Mouse (Mus musculus) embryonic facial prominence, embryonic 12.5 days (tissue): ENCODE measurements around the gene Sdk1. TPM values are rescaled to one million over a fixed set of nuclear protein-coding genes. Genes with fewer than 3 reads are reported as not detected.

Experiments used
- ATAC-seq: fragments of 200-750 bp; cut with Nextera tagmentation; 2 replicates; pipeline ENCODE4 v1.8.0; 2017; ENCODE audit not compliant: insufficient number of reproducible peaks, insufficient read depth, low FRiP score, low TSS enrichment
- H3K27ac ChIP-seq: fragments of 300-500 bp; sonication (generic); 2 replicates; pipeline ENCODE4 v1.5.1; 2016; ENCODE audit warnings: mild to moderate bottlenecking
- H3K27me3 ChIP-seq: fragments of 300-500 bp; sonication (generic); 2 replicates; pipeline ENCODE4 v1.6.1; 2016; ENCODE audit warnings: mild to moderate bottlenecking, moderate library complexity
- H3K36me3 ChIP-seq: fragments of 300-500 bp; sonication (generic); 2 replicates; pipeline ENCODE4 v1.6.1; 2016; ENCODE audit warnings: mild to moderate bottlenecking
- H3K4me1 ChIP-seq: fragments of 300-500 bp; sonication (generic); 2 replicates; pipeline ENCODE4 v1.6.1; 2016
- H3K4me2 ChIP-seq: fragments of 300-500 bp; sonication (generic); replicated peaks from 2 replicates; pipeline ENCODE4 v1.6.1; 2016; ENCODE audit warnings: mild to moderate bottlenecking, moderate library complexity
- H3K4me3 ChIP-seq: fragments of 300-500 bp; sonication (generic); 2 replicates; pipeline ENCODE4 v1.5.1; 2016; ENCODE audit warnings: mild to moderate bottlenecking
- H3K9ac ChIP-seq: fragments of 300-500 bp; sonication (generic); 2 replicates; pipeline ENCODE4 v1.6.1; 2016; ENCODE audit warnings: mild to moderate bottlenecking, moderate library complexity
- H3K9me3 ChIP-seq: fragments of 300-500 bp; sonication (generic); 2 replicates; pipeline ENCODE4 v1.6.1; 2016; ENCODE audit warnings: mild to moderate bottlenecking, moderate library complexity
- WGBS: fragments of 180-500 bp; shearing (Covaris S2); methylation state at CpG from one replicate; pipeline ENCODE4 v1.1.7; 2016; 5-methylcytosine and 5-hydroxymethylcytosine counted together
- polyA plus RNA-seq: library from polyadenylated mRNA; unstranded; fragments of >200 nt; fragmentation: Nextera tagmentation; extraction: Ambion mirVana; gene quantifications from 2 replicates; pipeline ENCODE4 v1.2.1, GENCODE M21; 2016

The Sdk1 gene
- polyA plus RNA-seq, 1 experiment from 2014 or later: 2.9 TPM

DNA sequence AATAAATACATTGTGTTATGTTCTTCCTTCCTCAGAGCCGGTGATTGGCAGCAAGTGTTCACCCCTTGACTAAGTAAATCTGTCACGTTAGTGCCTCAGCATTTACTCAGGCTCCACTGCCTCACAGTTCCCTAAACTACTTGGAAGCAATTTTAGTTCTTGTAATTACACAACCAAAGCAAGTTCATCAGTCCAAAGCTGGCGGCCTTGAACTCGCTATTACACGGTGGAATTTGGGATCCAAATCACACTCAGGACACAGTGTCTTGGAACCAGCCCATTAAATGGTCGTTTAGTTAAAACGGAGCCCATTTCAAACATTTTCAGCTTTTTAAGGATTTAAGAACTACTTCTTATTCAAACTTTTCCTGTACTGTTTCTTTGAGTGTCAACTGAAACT lies 542.2 kb downstream of the Sdk1 start:
- H3K4me3 ChIP-seq: no peak overlapping the region
- no peak for ATAC-seq
- no peaks in the 10 kb centered on the region for H3K36me3 ChIP-seq
- no peak overlapping the region for H3K4me2 ChIP-seq
- no peaks in the 10 kb centered on the region for H3K27me3 ChIP-seq
- no peak overlapping the region for H3K9ac ChIP-seq
- no peak overlapping the region for H3K27ac ChIP-seq
- H3K4me1 ChIP-seq: no peaks in the 10 kb centered on the region
- H3K9me3 ChIP-seq: no peaks in the 10 kb centered on the region
- 83% methylated on average over 7 of the region's 7 CpGs for WGBS

DNA sequence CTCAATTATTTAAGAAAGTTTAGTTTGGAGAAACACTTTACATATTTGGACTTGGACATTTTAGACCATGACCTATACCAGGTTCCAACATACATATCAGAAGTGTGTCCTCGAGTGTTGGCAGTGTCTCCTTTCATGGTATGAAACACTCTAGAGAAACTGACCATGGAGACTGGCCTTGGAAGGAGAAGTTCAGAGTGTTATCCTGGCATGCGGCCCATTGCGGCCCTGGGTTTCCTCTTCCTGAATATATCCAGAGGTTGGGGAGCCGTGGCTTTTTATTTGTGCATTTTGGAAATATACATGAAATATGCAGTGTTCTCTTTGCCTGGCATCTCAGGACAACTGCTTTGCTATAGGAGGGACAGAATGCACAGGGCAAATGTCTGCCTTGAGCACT lies 552.6 kb downstream of the Sdk1 start:
- H3K36me3 ChIP-seq: no peaks in the 10 kb centered on the region
- no peak for ATAC-seq
- WGBS: 97% methylated on average over 4 of the region's 4 CpGs

DNA sequence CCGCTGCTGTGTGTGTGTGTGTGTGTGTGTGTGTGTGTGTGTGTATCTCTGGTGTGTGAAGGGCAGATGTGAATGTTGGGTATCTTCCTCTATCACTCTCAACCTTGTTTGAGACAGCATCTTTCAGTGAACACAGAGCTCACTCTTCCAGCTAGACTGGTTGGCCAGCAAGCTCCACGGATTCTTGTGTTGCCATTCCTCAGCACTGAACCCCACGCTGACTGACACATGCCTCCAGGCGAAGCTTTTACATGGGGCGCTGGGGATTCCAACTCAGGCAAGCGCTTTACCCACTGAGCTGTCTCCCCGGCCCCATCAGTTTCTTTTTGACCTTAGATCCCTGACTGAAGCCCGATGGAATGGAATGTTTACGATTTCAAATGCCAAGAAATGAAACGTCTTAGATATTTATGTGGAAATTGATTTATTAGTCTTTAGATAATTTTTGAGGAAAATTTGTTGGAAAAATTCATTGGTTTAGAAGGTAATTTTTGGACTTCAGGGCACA lies 582.6 kb downstream of the Sdk1 start:
- Histone ChIP-seq H3K4me1 (no peaks in the 10 kb centered on the region), H3K9me3 (no peaks in the 10 kb centered on the region), H3K27me3 (no peaks in the 10 kb centered on the region), H3K27ac (no peak overlapping the region), H3K4me3 (no peak overlapping the region), H3K36me3 (no peaks in the 10 kb centered on the region), H3K4me2 (no peak overlapping the region), H3K9ac (no peak overlapping the region)
- WGBS: 49% methylated on average over 10 of the region's 10 CpGs
- ATAC-seq: no peak

More for the DNA sequence above, 552.6 kb downstream of the Sdk1 start:
- no peaks in the 10 kb centered on the region for H3K9me3 ChIP-seq
- no peaks in the 10 kb centered on the region for H3K4me1 ChIP-seq
- H3K9ac ChIP-seq: no peak overlapping the region
- H3K27me3 ChIP-seq: no peaks in the 10 kb centered on the region
- no peak overlapping the region for H3K4me3 ChIP-seq
- H3K27ac ChIP-seq: no peak overlapping the region
- H3K4me2 ChIP-seq: no peak overlapping the region

DNA sequence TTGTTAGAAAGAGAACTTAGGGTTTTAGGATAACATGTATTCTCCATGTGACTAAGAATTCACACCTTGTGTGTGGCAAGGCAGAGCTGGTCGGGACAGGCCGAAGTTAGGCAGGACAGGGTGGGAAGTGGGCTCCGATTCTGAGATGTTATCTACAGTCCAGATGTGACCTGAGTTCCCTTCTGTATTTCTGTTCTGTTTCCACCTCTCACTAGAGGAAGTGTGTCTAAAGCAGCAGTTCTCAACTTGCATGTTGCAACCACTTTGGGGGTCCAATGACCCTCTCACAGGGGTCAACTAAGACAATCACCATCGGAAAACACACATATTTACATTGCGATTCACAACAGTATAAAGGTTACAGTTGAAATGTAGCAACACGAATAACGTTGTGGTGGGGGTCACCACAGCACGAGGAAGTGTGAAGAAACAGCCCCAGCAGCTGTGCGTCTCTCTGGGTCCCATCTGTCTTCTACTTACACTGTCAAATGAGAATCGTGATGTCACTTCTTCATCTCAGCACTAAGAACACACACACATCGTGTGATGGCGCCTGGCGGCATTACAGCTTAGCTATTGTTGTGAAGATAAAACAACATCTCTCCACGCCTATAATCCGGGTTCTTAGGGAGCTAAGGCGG lies 583.6 kb downstream of the Sdk1 start:
- H3K27ac ChIP-seq: no peak overlapping the region
- ATAC-seq: no peak
- H3K9me3 ChIP-seq: 0 out of 2 replicates have a peak, but pooled peaks cover 6% of the 10 kb centered on the region
- no peaks in the 10 kb centered on the region for H3K4me1 ChIP-seq
- H3K36me3 ChIP-seq: no peaks in the 10 kb centered on the region
- WGBS: 76% methylated on average over 16 of the region's 16 CpGs
- H3K9ac ChIP-seq: no peak overlapping the region
- H3K4me3 ChIP-seq: no peak overlapping the region
- H3K4me2 ChIP-seq: no peak overlapping the region
- H3K27me3 ChIP-seq: no peaks in the 10 kb centered on the region

DNA sequence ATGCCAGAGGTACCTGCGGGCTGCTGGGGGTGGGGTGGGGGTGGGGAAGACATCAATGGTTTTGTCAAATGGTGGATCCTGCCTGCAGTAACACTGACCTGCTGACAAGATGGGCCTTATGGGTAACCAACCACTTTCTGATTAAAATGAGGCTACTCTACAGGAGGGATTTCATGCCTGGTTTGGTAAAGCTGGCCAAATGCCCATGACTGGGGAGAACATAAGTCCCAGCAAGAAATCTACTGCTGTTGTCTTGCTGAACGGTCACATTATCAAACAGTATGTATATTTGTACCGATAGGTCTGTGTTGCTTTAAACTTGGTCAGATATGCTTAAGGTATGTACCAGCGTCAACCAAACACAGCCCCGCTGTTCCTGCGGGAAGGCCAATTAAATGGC lies 594.3 kb downstream of the Sdk1 start:
- Histone ChIP-seq H3K4me3 (no peak overlapping the region), H3K9me3 (no peaks in the 10 kb centered on the region), H3K4me2 (0 out of 2 replicates have a peak overlapping the region, but pooled peaks have one; percentile 8), H3K36me3 (no peaks in the 10 kb centered on the region), H3K27me3 (no peaks in the 10 kb centered on the region), H3K27ac (no peak overlapping the region), H3K9ac (no peak overlapping the region), H3K4me1 (peaks cover 18% of the 10 kb centered on the region)
- ATAC-seq: no peak
- 35% methylated on average over 6 of the region's 6 CpGs for WGBS

DNA sequence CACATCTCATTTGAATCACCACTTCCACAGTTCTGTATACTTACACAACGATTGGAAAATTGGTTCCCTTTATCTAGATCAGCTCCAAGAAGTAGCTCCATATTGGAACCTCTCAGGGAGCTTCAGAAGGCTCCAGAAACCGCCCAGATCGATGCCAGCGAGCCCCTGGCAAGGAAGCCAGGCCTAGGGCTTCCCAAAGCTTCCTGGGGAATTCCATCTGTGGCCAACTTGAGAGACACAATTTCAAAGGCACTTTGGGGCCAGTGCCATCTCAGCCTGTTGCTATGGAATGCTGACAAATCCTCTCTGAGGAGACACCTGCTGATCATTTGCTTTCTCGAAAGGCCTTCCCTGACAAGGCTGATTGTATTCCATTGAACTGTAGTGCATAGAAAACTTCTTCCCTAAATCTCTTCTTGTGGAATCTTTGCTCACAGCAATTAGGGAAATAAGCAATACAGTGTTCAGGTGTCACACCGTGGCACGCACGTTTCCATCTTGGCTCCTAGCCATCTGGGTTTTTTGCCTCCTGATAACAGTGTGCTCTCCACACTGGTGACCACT lies 595.7 kb downstream of the Sdk1 start:
- Histone ChIP-seq H3K9me3 (no peaks in the 10 kb centered on the region), H3K4me1 (peaks cover 18% of the 10 kb centered on the region), H3K36me3 (no peaks in the 10 kb centered on the region), H3K4me3 (no peak overlapping the region), H3K4me2 (no peak overlapping the region), H3K9ac (no peak overlapping the region), H3K27me3 (no peaks in the 10 kb centered on the region), H3K27ac (no peak overlapping the region)
- ATAC-seq: no peak
- WGBS: 50% methylated on average over 8 of the region's 8 CpGs

DNA sequence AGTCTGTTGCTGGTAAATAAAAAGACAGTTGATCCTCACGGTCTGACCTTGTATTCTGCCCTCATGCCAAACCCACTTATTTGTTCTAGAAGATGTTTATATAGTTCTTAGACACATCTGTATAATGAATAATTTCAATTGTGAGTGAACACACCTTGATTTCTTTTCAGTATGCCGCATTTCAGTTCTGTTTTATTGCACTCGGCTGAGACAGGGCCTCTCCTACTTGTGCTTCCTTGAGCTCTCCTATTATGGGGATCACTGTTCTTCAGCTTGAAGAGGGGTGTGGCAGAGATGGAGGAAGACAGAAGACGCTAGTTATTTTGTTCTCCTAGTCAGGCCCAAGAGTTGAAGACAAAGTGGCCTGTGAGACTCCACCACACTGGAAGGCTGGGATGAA lies 603.4 kb downstream of the Sdk1 start:
- H3K4me1 ChIP-seq: no peaks in the 10 kb centered on the region
- H3K9me3 ChIP-seq: no peaks in the 10 kb centered on the region
- no peak for ATAC-seq
- H3K4me2 ChIP-seq: no peak overlapping the region
- no peaks in the 10 kb centered on the region for H3K27me3 ChIP-seq
- H3K9ac ChIP-seq: no peak overlapping the region
- no peak overlapping the region for H3K4me3 ChIP-seq
- H3K27ac ChIP-seq: no peak overlapping the region
- 79% methylated on average over 4 of the region's 4 CpGs for WGBS
- no peaks in the 10 kb centered on the region for H3K36me3 ChIP-seq

DNA sequence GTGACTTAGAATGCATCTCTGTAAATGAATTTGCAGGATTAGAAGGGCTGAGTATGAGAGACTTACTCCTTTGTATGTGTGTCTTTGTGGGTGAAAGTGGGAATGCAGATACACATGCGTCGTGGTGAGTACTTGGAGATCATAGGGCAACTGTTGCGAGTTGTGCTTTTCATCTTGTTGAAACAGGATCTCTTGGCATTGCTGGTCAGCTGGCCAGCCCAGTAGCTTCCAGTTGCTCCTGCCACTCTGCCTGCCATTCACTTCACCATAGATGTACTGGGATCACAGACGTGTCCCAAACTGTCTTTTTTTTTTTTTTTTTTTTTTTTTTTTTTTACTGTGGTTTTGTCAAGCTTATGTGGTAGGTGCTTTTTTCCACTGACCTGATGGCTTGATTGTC lies 606.4 kb downstream of the Sdk1 start:
- Histone ChIP-seq H3K27me3 (no peaks in the 10 kb centered on the region), H3K9me3 (no peaks in the 10 kb centered on the region), H3K4me3 (no peak overlapping the region), H3K27ac (no peak overlapping the region), H3K4me2 (no peak overlapping the region), H3K4me1 (peaks cover 13% of the 10 kb centered on the region; the same call in 1 of the 2 replicates), H3K36me3 (no peaks in the 10 kb centered on the region), H3K9ac (no peak overlapping the region)
- 0 out of 2 replicates have a peak, but pooled peaks have one; percentile 10 for ATAC-seq
- 79% methylated on average over 4 of the region's 4 CpGs for WGBS

DNA sequence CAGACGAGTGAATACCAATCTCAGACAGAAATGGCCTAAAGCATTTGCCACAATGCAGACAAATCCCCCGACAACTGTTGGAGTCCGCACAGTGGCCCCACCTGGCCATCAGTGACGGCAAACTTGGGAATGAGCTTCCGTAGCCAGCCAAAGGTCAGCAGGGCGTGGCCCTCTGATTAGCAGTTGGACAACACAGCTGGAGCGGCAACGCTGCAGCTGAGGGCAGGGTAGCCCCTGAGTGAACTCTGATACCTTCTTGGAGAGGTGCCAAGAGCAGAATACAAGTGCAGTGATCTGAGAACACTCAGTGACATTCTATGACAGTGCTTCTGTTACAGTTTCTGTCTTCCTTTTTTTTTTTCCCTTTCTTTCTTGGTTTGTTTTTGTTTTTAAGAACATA lies 610.9 kb downstream of the Sdk1 start:
- Histone ChIP-seq H3K9ac (no peak overlapping the region), H3K4me2 (no peak overlapping the region), H3K27ac (no peak overlapping the region), H3K4me3 (no peak overlapping the region), H3K9me3 (no peaks in the 10 kb centered on the region), H3K27me3 (no peaks in the 10 kb centered on the region), H3K4me1 (peaks cover 13% of the 10 kb centered on the region; the same call in 1 of the 2 replicates), H3K36me3 (no peaks in the 10 kb centered on the region)
- no peak; the same call in 1 of the 2 replicates for ATAC-seq
- 14% methylated on average over 8 of the region's 8 CpGs for WGBS

DNA sequence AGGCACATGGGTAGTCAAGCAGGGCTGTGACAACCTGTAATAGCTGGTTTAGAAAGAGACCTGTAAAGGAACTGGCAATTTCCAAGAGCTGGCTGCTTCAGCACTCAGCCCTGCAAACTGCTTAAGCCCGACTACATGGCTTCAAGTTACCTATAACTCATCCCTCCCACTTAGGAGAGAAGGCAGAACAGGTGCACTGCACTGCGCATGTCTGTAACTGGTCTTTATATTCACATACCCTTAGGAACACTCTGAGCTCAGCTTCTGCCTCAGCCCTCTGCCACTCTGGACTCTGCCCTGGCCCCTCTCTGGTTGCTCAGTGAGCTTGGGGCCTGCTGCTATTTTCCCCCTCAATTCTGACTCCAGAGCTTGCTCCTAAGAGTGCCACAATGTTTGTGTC lies 615.2 kb downstream of the Sdk1 start:
- H3K4me3 ChIP-seq: no peak overlapping the region
- ATAC-seq: no peak
- WGBS: 61% methylated on average over 2 of the region's 2 CpGs

DNA sequence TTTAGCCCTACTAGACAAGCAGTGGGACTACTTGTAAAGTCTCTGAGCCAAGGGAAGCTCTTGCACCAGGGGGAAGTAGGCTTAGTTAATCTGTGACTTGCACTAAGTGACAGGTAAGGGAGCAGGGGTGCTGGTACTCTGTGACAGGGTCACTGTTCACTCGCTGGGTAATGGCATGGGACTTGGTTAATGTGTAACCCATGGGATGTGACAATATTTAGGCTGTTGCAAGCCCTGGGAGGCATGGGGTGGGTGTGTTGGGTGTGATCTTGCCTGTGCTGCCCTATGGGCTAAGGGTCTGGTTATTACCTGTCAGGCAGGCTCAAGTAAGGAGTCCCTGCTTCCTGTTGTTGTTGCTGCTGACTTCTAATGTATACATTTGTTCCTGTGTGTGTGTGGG lies 616.5 kb downstream of the Sdk1 start:
- H3K4me1 ChIP-seq: no peaks in the 10 kb centered on the region
- H3K27me3 ChIP-seq: no peaks in the 10 kb centered on the region
- H3K36me3 ChIP-seq: no peaks in the 10 kb centered on the region
- no peak for ATAC-seq
- H3K4me3 ChIP-seq: no peak overlapping the region
- H3K4me2 ChIP-seq: no peak overlapping the region
- no peak overlapping the region for H3K9ac ChIP-seq
- no peaks in the 10 kb centered on the region for H3K9me3 ChIP-seq
- 84% methylated on average over 1 of the region's 1 CpGs for WGBS
- no peak overlapping the region for H3K27ac ChIP-seq

More for the DNA sequence above, 615.2 kb downstream of the Sdk1 start:
- Histone ChIP-seq H3K9me3 (no peaks in the 10 kb centered on the region), H3K4me1 (peaks cover 12% of the 10 kb centered on the region; the same call in 1 of the 2 replicates), H3K4me2 (no peak overlapping the region), H3K27ac (no peak overlapping the region), H3K36me3 (no peaks in the 10 kb centered on the region), H3K9ac (no peak overlapping the region), H3K27me3 (no peaks in the 10 kb centered on the region)

DNA sequence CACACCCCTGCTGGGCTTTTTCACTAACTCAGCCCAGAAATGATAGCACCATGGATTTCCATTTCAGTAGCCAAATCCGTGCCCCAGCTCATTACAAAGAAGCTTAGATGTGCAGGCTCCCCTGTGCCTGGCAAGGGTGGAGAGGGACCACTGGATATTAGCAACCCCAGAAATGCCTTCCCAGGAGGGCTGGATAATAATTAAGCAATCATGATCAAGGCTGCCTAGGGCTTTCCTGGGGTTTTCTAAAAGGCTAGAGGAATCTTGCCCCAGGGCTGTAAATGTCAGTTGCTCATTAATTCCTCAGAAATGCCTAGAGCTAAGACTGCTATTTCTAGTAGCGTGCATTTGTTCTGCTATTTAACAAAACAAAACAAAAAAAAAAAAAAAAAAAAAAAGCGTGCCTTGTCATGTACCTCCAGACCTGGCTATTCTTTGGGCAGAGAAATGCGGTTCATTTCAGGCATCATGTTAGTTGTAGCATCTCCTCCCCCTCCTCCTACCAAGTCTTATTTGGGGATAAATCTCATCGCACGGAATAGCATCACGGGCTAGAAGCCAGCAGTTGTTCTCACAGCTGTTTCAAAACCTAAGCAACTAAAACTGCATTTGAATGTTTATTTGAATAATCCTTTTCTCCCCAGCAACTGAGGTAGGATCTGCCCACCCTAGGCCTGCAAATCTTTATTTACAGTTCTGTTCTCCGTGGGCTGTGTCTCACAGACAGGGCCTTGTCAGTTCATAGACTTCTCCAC lies 617.3 kb downstream of the Sdk1 start:
- Histone ChIP-seq H3K27me3 (no peaks in the 10 kb centered on the region), H3K4me2 (no peak overlapping the region), H3K36me3 (no peaks in the 10 kb centered on the region), H3K9ac (no peak overlapping the region), H3K4me3 (no peak overlapping the region), H3K9me3 (no peaks in the 10 kb centered on the region), H3K4me1 (no peaks in the 10 kb centered on the region), H3K27ac (no peak overlapping the region)
- ATAC-seq: no peak
- 20% methylated on average over 8 of the region's 8 CpGs for WGBS
